Mouse (Mus musculus): ENCODE data around the gene Pxmp4.

GRCm38 (mm10) chr2:154633039-154633742 lies 29.7 kb upstream of the Pxmp4 start:
- no peak for TF ChIP-seq POLR2A (IDR thresholded peaks at IDR 0.05; ENCODE audit: borderline replicate concordance, extremely low read depth, low read depth, low read length)
- TF ChIP-seq CTCF (IDR thresholded peaks at IDR 0.05; ENCODE audit: insufficient read depth, low read length) = no peak

Data from lung, adult 2 months (tissue).